Mouse (Mus musculus) limb, embryonic 15.5 days (tissue): ENCODE measurements around the gene Ckb. TPM values are rescaled to one million over a fixed set of nuclear protein-coding genes. Genes with fewer than 3 reads are reported as not detected.

Source experiments
- ATAC-seq: fragments of 200-750 bp; cut with Nextera tagmentation; 2 replicates; pipeline ENCODE4 v1.8.0; 2017; ENCODE audit warnings: low read depth, moderate TSS enrichment; ENCODE audit not compliant: insufficient number of reproducible peaks, low FRiP score, low TSS enrichment
- H3K27ac ChIP-seq: fragments of 300-500 bp; sonication (generic); 2 replicates; pipeline ENCODE4 v1.5.1; 2015; ENCODE audit warnings: moderate library complexity, mild to moderate bottlenecking, inconsistent platforms
- H3K27me3 ChIP-seq: fragments of 300-500 bp; sonication (generic); 2 replicates; pipeline ENCODE4 v1.6.1; 2015; ENCODE audit warnings: inconsistent platforms
- H3K36me3 ChIP-seq: fragments of 300-500 bp; sonication (generic); 2 replicates; pipeline ENCODE4 v1.6.1; 2015; ENCODE audit warnings: inconsistent platforms
- H3K4me1 ChIP-seq: fragments of 300-500 bp; sonication (generic); 2 replicates; pipeline ENCODE4 v1.6.1; 2015; ENCODE audit warnings: inconsistent platforms
- H3K4me2 ChIP-seq: fragments of 300-500 bp; sonication (generic); 2 replicates; pipeline ENCODE4 v1.6.1; 2015; ENCODE audit warnings: mild to moderate bottlenecking, inconsistent platforms
- H3K4me3 ChIP-seq: fragments of 300-500 bp; sonication (generic); 2 replicates; pipeline ENCODE4 v1.5.1; 2015; ENCODE audit warnings: mild to moderate bottlenecking, inconsistent platforms
- H3K9ac ChIP-seq: fragments of 300-500 bp; sonication (generic); 2 replicates; pipeline ENCODE4 v1.6.1; 2015; ENCODE audit warnings: inconsistent platforms
- H3K9me3 ChIP-seq: fragments of 300-500 bp; sonication (generic); 2 replicates; pipeline ENCODE4 v1.6.1; 2016; ENCODE audit warnings: inconsistent platforms
- WGBS: fragments of 180-500 bp; shearing (Covaris S2); methylation state at CpG from one replicate; pipeline ENCODE4 v1.1.7; 2015; 5-methylcytosine and 5-hydroxymethylcytosine counted together
- polyA plus RNA-seq: library from polyadenylated mRNA; unstranded; fragments of >200 nt; fragmentation: Nextera tagmentation; extraction: Ambion mirVana; gene quantifications from 2 replicates; pipeline ENCODE4 v1.2.1, GENCODE M21; 2015

Gene Ckb
- polyA plus RNA-seq, 1 experiment from 2014 or later: 132 TPM

GRCm38 (mm10) chr12:111688069-111688428, 15.9 kb upstream of the Ckb start:
- Histone ChIP-seq H3K4me2 (no peak overlapping the region), H3K4me1 (peaks cover 37% of the 10 kb centered on the region), H3K9ac (no peak overlapping the region), H3K36me3 (peaks cover 10% of the 10 kb centered on the region; the same call in 1 of the 2 replicates), H3K9me3 (no peaks in the 10 kb centered on the region), H3K4me3 (no peak overlapping the region), H3K27me3 (no peaks in the 10 kb centered on the region), H3K27ac (0 out of 2 replicates have a peak overlapping the region, but pooled peaks have one; percentile 62)
- WGBS: 46% methylated on average over 2 of the region's 2 CpGs
- no peak for ATAC-seq

DNA sequence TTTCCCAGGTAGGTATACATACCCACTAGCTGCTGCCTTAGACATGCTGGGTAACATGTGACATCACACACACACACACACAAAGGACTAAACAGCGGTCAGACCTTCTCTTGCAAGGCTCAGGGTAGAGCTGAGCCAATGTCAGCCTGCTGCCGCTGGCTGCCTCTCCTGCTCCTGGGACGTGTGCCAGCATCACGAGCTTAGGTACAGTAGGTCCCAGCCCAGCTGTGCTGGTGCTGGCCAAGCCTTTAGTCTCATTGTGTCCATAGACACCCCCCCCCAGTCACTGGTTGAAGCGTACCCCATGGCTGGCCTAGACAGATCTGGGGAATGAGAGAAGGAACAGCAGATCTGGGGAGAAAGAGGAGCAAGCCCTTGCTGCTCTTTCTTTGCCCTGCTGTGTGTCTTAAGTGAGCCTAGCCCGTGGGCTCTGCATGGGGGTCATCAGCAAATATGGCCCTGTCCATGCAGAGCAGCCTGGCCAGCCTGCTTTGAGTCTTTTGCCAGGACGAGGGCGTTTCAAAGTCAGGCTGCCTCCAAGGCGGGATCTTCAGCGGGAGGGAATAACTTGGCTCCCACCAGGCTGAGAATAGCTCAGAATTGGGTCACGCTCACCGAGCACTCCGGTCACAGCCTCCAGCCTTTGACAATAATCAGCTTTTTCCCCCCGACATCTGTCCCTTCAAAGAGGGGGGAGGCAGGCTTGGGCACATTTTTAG, 15.4 kb upstream of the Ckb start:
- 26% methylated on average over 14 of the region's 14 CpGs for WGBS
- peak overlapping the region; percentile 62 for H3K27ac ChIP-seq
- peaks cover 31% of the 10 kb centered on the region for H3K4me1 ChIP-seq
- H3K9me3 ChIP-seq: no peaks in the 10 kb centered on the region
- no peaks in the 10 kb centered on the region for H3K27me3 ChIP-seq
- H3K36me3 ChIP-seq: peaks cover 16% of the 10 kb centered on the region
- no peak overlapping the region for H3K9ac ChIP-seq
- peak; percentile 79 for ATAC-seq
- no peak overlapping the region for H3K4me2 ChIP-seq
- H3K4me3 ChIP-seq: no peak overlapping the region

GRCm38 (mm10) chr12:111686390-111686789, 14.3 kb upstream of the Ckb start:
- ATAC-seq: no peak
- Histone ChIP-seq H3K9ac (no peak overlapping the region), H3K27me3 (no peaks in the 10 kb centered on the region), H3K4me2 (no peak overlapping the region), H3K36me3 (peaks cover 26% of the 10 kb centered on the region), H3K4me3 (no peak overlapping the region), H3K27ac (peak overlapping the region; percentile 62; the same call in 1 of the 2 replicates), H3K9me3 (no peaks in the 10 kb centered on the region), H3K4me1 (peaks cover 25% of the 10 kb centered on the region)
- WGBS: 74% methylated on average over 4 of the region's 4 CpGs

DNA sequence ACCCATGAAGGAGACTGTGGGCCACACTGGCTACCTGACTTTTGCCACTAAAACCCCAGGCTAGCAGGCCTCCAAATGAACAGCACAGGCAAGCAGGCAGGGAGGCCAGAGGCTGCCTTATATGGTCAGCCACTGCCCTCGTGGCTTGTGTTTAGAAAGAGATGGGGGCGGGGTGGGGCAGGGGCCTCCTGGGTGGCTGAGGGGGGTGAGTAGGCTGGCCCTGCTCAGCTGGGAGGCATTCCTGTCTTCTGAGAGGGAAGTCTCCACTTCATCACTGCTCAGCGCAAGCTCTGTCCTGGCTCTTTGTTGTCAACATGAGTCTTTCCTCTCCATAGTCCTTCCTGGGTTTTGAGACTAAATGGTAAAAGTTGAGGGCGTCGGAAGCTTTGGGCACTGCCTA, 10.7 kb upstream of the Ckb start:
- Histone ChIP-seq H3K36me3 (peaks cover 37% of the 10 kb centered on the region), H3K27me3 (no peaks in the 10 kb centered on the region), H3K4me2 (no peak overlapping the region), H3K4me3 (no peak overlapping the region), H3K27ac (no peak overlapping the region), H3K9me3 (no peaks in the 10 kb centered on the region), H3K4me1 (peaks cover 35% of the 10 kb centered on the region), H3K9ac (no peak overlapping the region)
- WGBS: 67% methylated on average over 5 of the region's 5 CpGs
- ATAC-seq: no peak

- ATAC-seq: no peak
- no peaks in the 10 kb centered on the region for H3K27me3 ChIP-seq
- peaks cover 37% of the 10 kb centered on the region for H3K36me3 ChIP-seq
- no peak overlapping the region for H3K4me2 ChIP-seq
- no peak overlapping the region for H3K9ac ChIP-seq
- no peaks in the 10 kb centered on the region for H3K9me3 ChIP-seq
- H3K27ac ChIP-seq: no peak overlapping the region
- peaks cover 34% of the 10 kb centered on the region for H3K4me1 ChIP-seq
- no peak overlapping the region for H3K4me3 ChIP-seq
- 91% methylated on average over 5 of the region's 5 CpGs for WGBS
Observed at GRCm38 (mm10) chr12:111682003-111682402, 9.9 kb upstream of the Ckb start.

DNA sequence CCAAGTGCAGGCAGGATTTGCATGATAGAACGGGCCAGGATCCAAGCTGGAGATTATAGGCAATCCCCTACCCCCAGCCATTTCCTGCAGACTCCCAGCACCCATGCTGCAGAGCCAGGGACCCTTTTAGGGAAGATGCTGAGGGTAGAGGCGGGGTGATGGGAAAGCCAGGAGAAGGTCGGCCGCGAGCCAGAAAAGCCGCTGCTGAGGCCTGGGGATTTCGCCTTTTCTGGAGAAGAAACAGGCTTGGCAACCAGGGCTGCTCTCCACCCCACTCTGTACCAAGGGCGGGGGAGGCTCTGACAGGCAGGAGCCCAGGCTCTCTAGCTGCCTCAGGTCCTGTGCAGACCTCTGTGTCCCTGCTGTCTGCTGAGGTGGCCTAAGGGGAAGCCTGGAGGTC, 9.2 kb upstream of the Ckb start:
- no peak overlapping the region for H3K4me2 ChIP-seq
- ATAC-seq: no peak

GRCm38 (mm10) chr12:111680661-111681060, 8.5 kb upstream of the Ckb start:
- Histone ChIP-seq H3K36me3 (peaks cover 37% of the 10 kb centered on the region), H3K4me2 (no peak overlapping the region), H3K9me3 (no peaks in the 10 kb centered on the region), H3K4me1 (peaks cover 32% of the 10 kb centered on the region), H3K9ac (no peak overlapping the region), H3K27me3 (0 out of 2 replicates have a peak, but pooled peaks cover 3% of the 10 kb centered on the region), H3K27ac (no peak overlapping the region), H3K4me3 (no peak overlapping the region)
- ATAC-seq: no peak
- WGBS: 92% methylated on average over 13 of the region's 13 CpGs

More for the DNA sequence above, 9.2 kb upstream of the Ckb start:
- 81% methylated on average over 8 of the region's 8 CpGs for WGBS
- Histone ChIP-seq H3K4me1 (peaks cover 35% of the 10 kb centered on the region), H3K9ac (no peak overlapping the region), H3K4me3 (no peak overlapping the region), H3K9me3 (no peaks in the 10 kb centered on the region), H3K27ac (no peak overlapping the region), H3K36me3 (peaks cover 37% of the 10 kb centered on the region), H3K27me3 (no peaks in the 10 kb centered on the region)

- H3K9ac ChIP-seq: peak overlapping the region; percentile 55; the same call in 1 of the 2 replicates
- WGBS: 48% methylated on average over 7 of the region's 7 CpGs
- H3K4me2 ChIP-seq: peak overlapping the region; percentile 83
- peak overlapping the region; percentile 89 for H3K4me3 ChIP-seq
- H3K9me3 ChIP-seq: no peaks in the 10 kb centered on the region
- H3K27me3 ChIP-seq: peaks cover 8% of the 10 kb centered on the region
- no peak for ATAC-seq
- peaks cover 32% of the 10 kb centered on the region for H3K4me1 ChIP-seq
- no peak overlapping the region for H3K27ac ChIP-seq
- peaks cover 33% of the 10 kb centered on the region for H3K36me3 ChIP-seq
Observed at GRCm38 (mm10) chr12:111678997-111679396, 6.9 kb upstream of the Ckb start.

DNA sequence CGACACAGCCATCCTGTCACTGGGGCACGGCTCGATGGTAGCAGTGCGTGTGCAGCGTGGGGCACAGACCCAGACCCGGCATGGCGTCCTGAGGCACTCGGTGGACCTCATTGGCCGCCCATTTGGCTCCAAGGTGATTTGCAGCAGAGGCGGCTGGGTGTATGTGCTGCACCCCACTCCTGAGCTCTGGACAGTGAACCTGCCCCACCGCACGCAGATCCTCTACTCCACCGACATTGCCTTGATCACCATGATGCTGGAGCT, 6.5 kb upstream of the Ckb start:
- peaks cover 32% of the 10 kb centered on the region for H3K4me1 ChIP-seq
- H3K9ac ChIP-seq: peak overlapping the region; percentile 55
- ATAC-seq: no peak
- no peaks in the 10 kb centered on the region for H3K9me3 ChIP-seq
- H3K4me2 ChIP-seq: peak overlapping the region; percentile 83
- WGBS: 7% methylated on average over 13 of the region's 13 CpGs
- H3K27ac ChIP-seq: no peak overlapping the region
- peaks cover 29% of the 10 kb centered on the region for H3K36me3 ChIP-seq
- peaks cover 12% of the 10 kb centered on the region for H3K27me3 ChIP-seq
- H3K4me3 ChIP-seq: peak overlapping the region; percentile 89

- peak within 1 kb of the TSS; percentile 89 for H3K4me3 ChIP-seq
- ATAC-seq: peak; percentile 85
- peak within 1 kb of the TSS; percentile 55 for H3K9ac ChIP-seq
- H3K27ac ChIP-seq: peak within 1 kb of the TSS; percentile 93
- peak within 1 kb of the TSS; percentile 83 for H3K4me2 ChIP-seq
- peaks cover 27% of the 10 kb centered on the region for H3K36me3 ChIP-seq
- H3K27me3 ChIP-seq: peaks cover 17% of the 10 kb centered on the region
- peaks cover 33% of the 10 kb centered on the region for H3K4me1 ChIP-seq
- no peaks in the 10 kb centered on the region for H3K9me3 ChIP-seq
- WGBS: under 1% methylated on average over 51 of the region's 51 CpGs
Observed at GRCm38 (mm10) chr12:111677882-111678669, 5.9 kb upstream of the Ckb start, which contains the start of gene Trmt61a. Gene Trmt61a (plus strand): TSS chr12:111678105.

GRCm38 (mm10) chr12:111677421-111677820, 5.3 kb upstream of the Ckb start:
- Histone ChIP-seq H3K27ac (peak overlapping the region; percentile 93), H3K4me1 (peaks cover 39% of the 10 kb centered on the region), H3K27me3 (peaks cover 24% of the 10 kb centered on the region), H3K4me2 (peak overlapping the region; percentile 83), H3K9ac (peak overlapping the region; percentile 55), H3K9me3 (no peaks in the 10 kb centered on the region), H3K4me3 (peak overlapping the region; percentile 89), H3K36me3 (peaks cover 20% of the 10 kb centered on the region)
- peak; percentile 5; the same call in 1 of the 2 replicates for ATAC-seq
- WGBS: 14% methylated on average over 5 of the region's 5 CpGs
